Mouse (Mus musculus) kidney, embryonic 14.5 days (tissue): Measurements from ENCODE around the gene Ddx39. TPM values are rescaled to one million over a fixed set of nuclear protein-coding genes. Genes with fewer than 3 reads are reported as not detected.

Source experiments
- ATAC-seq: fragments of 200-750 bp; cut with Nextera tagmentation; 2 replicates; pipeline ENCODE4 v1.8.0; 2017; ENCODE audit warnings: moderate number of reproducible peaks, mild to moderate bottlenecking, moderate TSS enrichment, moderate library complexity; ENCODE audit not compliant: low FRiP score, low TSS enrichment
- H3K27ac ChIP-seq: fragments of 300-500 bp; sonication (generic); 2 replicates; pipeline ENCODE4 v1.5.1; 2014; ENCODE audit warnings: low read depth, mild to moderate bottlenecking, low read length, moderate library complexity, mixed read lengths
- H3K27me3 ChIP-seq: fragments of 300-500 bp; sonication (generic); 2 replicates; pipeline ENCODE4 v1.6.1; 2014; ENCODE audit warnings: mild to moderate bottlenecking, low read length; ENCODE audit not compliant: control insufficient read depth, insufficient read depth
- H3K36me3 ChIP-seq: fragments of 300-500 bp; sonication (generic); 2 replicates; pipeline ENCODE4 v1.6.1; 2014; ENCODE audit warnings: low read length, mixed read lengths; ENCODE audit not compliant: control insufficient read depth, insufficient read depth
- H3K4me1 ChIP-seq: fragments of 300-500 bp; sonication (generic); 2 replicates; pipeline ENCODE4 v1.6.1; 2014; ENCODE audit warnings: low read length, mixed read lengths; ENCODE audit not compliant: control insufficient read depth, insufficient read depth
- H3K4me2 ChIP-seq: fragments of 300-500 bp; sonication (generic); replicated peaks from 2 replicates; pipeline ENCODE4 v1.6.1; 2014; ENCODE audit warnings: low read depth, mild to moderate bottlenecking, low read length
- H3K4me3 ChIP-seq: fragments of 300-500 bp; sonication (generic); 2 replicates; pipeline ENCODE4 v1.5.1; 2014; ENCODE audit warnings: mild to moderate bottlenecking, low read length
- H3K9ac ChIP-seq: fragments of 300-500 bp; sonication (generic); 2 replicates; pipeline ENCODE4 v1.6.1; 2014; ENCODE audit warnings: low read depth, mild to moderate bottlenecking, low read length, moderate library complexity
- H3K9me3 ChIP-seq: fragments of 300-500 bp; sonication (generic); 2 replicates; pipeline ENCODE4 v1.6.1; 2016; ENCODE audit warnings: low read length; ENCODE audit not compliant: control insufficient read depth
- WGBS: fragments of 180-500 bp; shearing (Covaris S2); extraction: QIAGEN DNeasy Blood & Tissue Kit; methylation state at CpG from one replicate; pipeline ENCODE4 v1.1.7; 2014; 5-methylcytosine and 5-hydroxymethylcytosine counted together
- polyA plus RNA-seq: library from polyadenylated mRNA; unstranded; fragments of >200 nt; fragmentation: Nextera tagmentation; extraction: Ambion mirVana; gene quantifications from 2 replicates; pipeline ENCODE4 v1.2.1, GENCODE M21; 2014

The Ddx39 gene
- 193 and 194 TPM in 2 replicates for polyA plus RNA-seq

GRCm38 (mm10) chr8:83715031-83715690, at the start of gene Ddx39:
TSS of gene Ddx39 (plus strand) at chr8:83715177.
- Histone ChIP-seq H3K9ac (peak within 1 kb of the TSS; percentile 86), H3K4me3 (peak within 1 kb of the TSS; percentile 82), H3K27me3 (no peaks in the 10 kb centered on the region), H3K4me1 (peaks cover 13% of the 10 kb centered on the region), H3K36me3 (peaks cover 10% of the 10 kb centered on the region), H3K9me3 (no peaks in the 10 kb centered on the region), H3K4me2 (peak within 1 kb of the TSS; percentile 68), H3K27ac (peak within 1 kb of the TSS; percentile 86)
- ATAC-seq, result peak; percentile 100
- under 1% methylated on average over 62 of the region's 63 CpGs for WGBS

GRCm38 (mm10) chr8:83665969-83666865, 48.8 kb upstream of the Ddx39 start, which contains the start of gene Ptger1:
TSS of gene Ptger1 (plus strand) at chr8:83666678.
- H3K36me3 ChIP-seq, result peaks cover 27% of the 10 kb centered on the region
- peak within 1 kb of the TSS; percentile 76 for H3K27ac ChIP-seq
- WGBS, result 14% methylated on average over 14 of the region's 14 CpGs
- H3K9ac ChIP-seq, result peak within 1 kb of the TSS; percentile 31; the same call in 1 of the 2 replicates
- H3K4me3 ChIP-seq, result no peak within 1 kb of the TSS
- peak; percentile 8 for ATAC-seq
- no peaks in the 10 kb centered on the region for H3K27me3 ChIP-seq
- peaks cover 58% of the 10 kb centered on the region for H3K4me1 ChIP-seq
- H3K9me3 ChIP-seq, result no peaks in the 10 kb centered on the region
- peak within 1 kb of the TSS; percentile 19 for H3K4me2 ChIP-seq

GRCm38 (mm10) chr8:83666866-83667234, 48.1 kb upstream of the Ddx39 start:
- no peaks in the 10 kb centered on the region for H3K27me3 ChIP-seq
- H3K9ac ChIP-seq, result peak overlapping the region; percentile 31; the same call in 1 of the 2 replicates
- no peak for ATAC-seq
- peaks cover 33% of the 10 kb centered on the region for H3K36me3 ChIP-seq
- no peak overlapping the region for H3K4me3 ChIP-seq
- H3K9me3 ChIP-seq, result no peaks in the 10 kb centered on the region
- H3K4me1 ChIP-seq, result peaks cover 52% of the 10 kb centered on the region
- H3K27ac ChIP-seq, result peak overlapping the region; percentile 74; the same call in 1 of the 2 replicates
- 92% methylated on average over 3 of the region's 3 CpGs for WGBS
- peak overlapping the region; percentile 19 for H3K4me2 ChIP-seq

- Histone ChIP-seq H3K27me3 (no peaks in the 10 kb centered on the region), H3K4me2 (no peak overlapping the region), H3K4me1 (peaks cover 45% of the 10 kb centered on the region), H3K27ac (no peak overlapping the region), H3K9ac (no peak overlapping the region; the same call in 1 of the 2 replicates), H3K4me3 (no peak overlapping the region), H3K9me3 (no peaks in the 10 kb centered on the region), H3K36me3 (peaks cover 37% of the 10 kb centered on the region)
- ATAC-seq, result no peak
- WGBS, result 80% methylated on average over 10 of the region's 10 CpGs
These were observed 47.5 kb upstream of the Ddx39 start for GRCm38 (mm10) chr8:83667526-83667925.

GRCm38 (mm10) chr8:83668010-83668916, 46.7 kb upstream of the Ddx39 start:
- Histone ChIP-seq H3K27ac (no peak overlapping the region), H3K36me3 (peaks cover 36% of the 10 kb centered on the region), H3K4me2 (peak overlapping the region; percentile 59), H3K9ac (peak overlapping the region; percentile 32), H3K4me1 (peaks cover 38% of the 10 kb centered on the region), H3K4me3 (peak overlapping the region; percentile 29), H3K27me3 (no peaks in the 10 kb centered on the region), H3K9me3 (no peaks in the 10 kb centered on the region)
- 21% methylated on average over 80 of the region's 80 CpGs for WGBS
- ATAC-seq, result peak; percentile 25

- no peak overlapping the region for H3K9ac ChIP-seq
- H3K36me3 ChIP-seq, result peaks cover 28% of the 10 kb centered on the region
- H3K27ac ChIP-seq, result no peak overlapping the region
- 77% methylated on average over 16 of the region's 16 CpGs for WGBS
- no peaks in the 10 kb centered on the region for H3K9me3 ChIP-seq
- H3K4me2 ChIP-seq, result no peak overlapping the region
- peaks cover 38% of the 10 kb centered on the region for H3K4me1 ChIP-seq
- no peak for ATAC-seq
- H3K4me3 ChIP-seq, result no peak overlapping the region
- H3K27me3 ChIP-seq, result no peaks in the 10 kb centered on the region
These were observed 46.0 kb upstream of the Ddx39 start for GRCm38 (mm10) chr8:83669013-83669412.

- H3K4me1 ChIP-seq, result 0 out of 2 replicates have a peak, but pooled peaks cover 5% of the 10 kb centered on the region
- 53% methylated on average over 5 of the region's 5 CpGs for WGBS
- no peak overlapping the region for H3K27ac ChIP-seq
- H3K4me3 ChIP-seq, result no peak overlapping the region
- H3K36me3 ChIP-seq, result peaks cover 39% of the 10 kb centered on the region
- no peaks in the 10 kb centered on the region for H3K9me3 ChIP-seq
- no peak overlapping the region for H3K4me2 ChIP-seq
- H3K27me3 ChIP-seq, result no peaks in the 10 kb centered on the region
- ATAC-seq, result no peak
- no peak overlapping the region for H3K9ac ChIP-seq
These were observed 42.0 kb upstream of the Ddx39 start for GRCm38 (mm10) chr8:83672936-83673335.

GRCm38 (mm10) chr8:83674497-83674896, 40.5 kb upstream of the Ddx39 start:
- WGBS, result 88% methylated on average over 5 of the region's 5 CpGs
- Histone ChIP-seq H3K9me3 (no peaks in the 10 kb centered on the region), H3K4me2 (no peak overlapping the region), H3K9ac (no peak overlapping the region), H3K4me3 (no peak overlapping the region), H3K36me3 (peaks cover 53% of the 10 kb centered on the region), H3K4me1 (no peaks in the 10 kb centered on the region), H3K27me3 (no peaks in the 10 kb centered on the region), H3K27ac (no peak overlapping the region)
- ATAC-seq, result no peak
